Mouse (Mus musculus): Measurements from ENCODE around the gene Kif17.

The Kif17 gene

DNA sequence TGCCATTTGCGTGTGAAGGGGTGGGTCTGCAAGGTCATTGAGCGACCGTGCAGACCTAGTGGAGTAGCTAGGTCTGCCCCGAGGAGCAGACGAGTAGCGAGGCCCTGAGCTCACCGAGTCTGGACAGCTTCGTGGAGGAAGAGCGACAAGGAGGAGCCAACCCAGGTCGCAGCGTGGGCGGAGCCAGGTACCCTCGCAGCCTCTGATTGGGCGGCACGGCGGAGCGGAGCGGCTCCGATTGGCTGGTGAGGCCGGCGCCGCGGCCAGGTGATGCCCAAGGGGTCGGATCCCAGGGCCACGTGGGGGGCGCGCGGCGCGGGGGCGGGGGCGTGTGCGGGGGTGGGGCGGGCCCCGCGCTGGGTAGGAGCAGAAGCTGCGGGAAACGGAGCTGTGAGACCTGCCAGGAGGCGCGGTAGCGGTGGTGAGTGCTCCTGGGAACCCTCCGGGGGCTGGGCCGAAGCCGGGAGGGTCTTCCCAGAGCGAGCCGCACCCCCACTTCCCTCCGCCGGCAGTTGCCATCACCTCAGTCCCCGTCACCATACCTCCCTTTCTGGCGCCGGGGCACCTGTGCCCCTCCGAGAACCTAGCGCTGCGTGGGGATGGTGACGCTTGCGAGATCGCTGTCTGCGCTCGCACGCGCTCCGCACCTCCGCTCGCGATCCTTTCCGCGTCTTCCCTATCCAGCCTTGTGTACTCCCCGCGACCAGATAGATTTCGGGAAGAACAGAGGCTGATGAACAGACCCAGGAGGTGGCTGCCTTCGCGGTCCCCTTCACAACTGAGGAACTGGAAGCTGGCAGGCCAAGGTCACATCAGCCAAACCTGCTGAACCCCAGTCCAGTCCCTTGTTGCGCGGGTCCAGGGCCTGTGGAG, at the start of gene Kif17, which contains the start of gene Sh2d5:
Gene Kif17 (plus strand): TSS at position 348 of the 873 bp plus-strand sequence.
Gene Sh2d5 (plus strand): TSS at position 316 of the 873 bp plus-strand sequence.
- no peak for DNase-seq (ENCODE audit: extremely low spot score, low read depth, low spot score)

DNA sequence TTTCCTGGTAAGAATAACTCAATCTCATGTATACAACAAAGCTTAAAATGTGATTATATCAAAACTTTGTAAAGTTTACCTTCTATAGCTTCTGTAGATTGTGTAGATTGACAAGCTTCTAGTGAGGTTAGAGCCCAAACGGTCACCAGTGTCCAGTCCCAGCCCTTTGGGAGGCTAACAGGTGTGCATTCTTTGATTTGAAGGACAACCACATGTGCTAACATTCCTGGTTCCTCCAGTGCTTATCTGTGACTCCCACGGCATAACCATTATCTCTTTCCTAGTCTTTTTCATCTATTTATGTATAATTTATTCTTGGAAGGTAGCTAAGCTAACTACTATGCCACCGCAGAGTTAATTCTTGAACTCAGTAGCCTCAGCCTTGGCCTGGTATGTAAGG, 49.5 kb upstream of the Kif17 start:
- no peak for DNase-seq (ENCODE audit: extremely low spot score, low read depth, low spot score)

GRCm38 (mm10) chr4:138201696-138202095, 48.5 kb upstream of the Kif17 start:
- DNase-seq (ENCODE audit: extremely low spot score, low read depth, low spot score), result no peak

- no peak for DNase-seq (ENCODE audit: extremely low spot score, low read depth, low spot score)
These were observed 40.1 kb upstream of the Kif17 start for GRCm38 (mm10) chr4:138210116-138210515.

- no peak for DNase-seq (ENCODE audit: extremely low spot score, low read depth, low spot score)
These were observed 36.4 kb upstream of the Kif17 start for GRCm38 (mm10) chr4:138213861-138214260.

DNA sequence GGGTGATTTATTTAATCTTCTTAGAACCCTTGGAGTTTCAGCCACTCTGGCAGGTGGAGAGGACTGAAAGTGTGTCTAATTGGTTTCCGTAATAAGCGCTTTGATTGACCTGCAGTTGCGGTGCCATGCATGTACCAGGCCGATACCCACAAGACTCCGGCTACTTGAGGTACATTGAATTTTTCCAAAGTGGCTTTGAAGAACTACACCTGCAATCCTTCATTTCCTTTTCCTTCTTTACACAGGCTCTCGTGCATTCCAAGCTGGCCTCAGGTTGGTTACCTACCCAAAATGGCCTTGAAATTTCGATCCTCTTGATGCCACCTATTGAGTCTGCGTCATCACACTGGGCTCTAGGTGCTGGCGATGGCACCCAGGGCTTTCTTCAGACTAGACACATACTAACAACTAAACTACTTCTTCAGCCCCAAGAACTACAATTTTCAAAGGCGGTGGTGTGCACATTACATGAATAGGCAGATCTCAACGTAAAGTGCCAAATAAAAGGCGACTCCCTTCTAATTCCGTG, 34.5 kb upstream of the Kif17 start:
- peak; percentile 20 for DNase-seq (ENCODE audit: extremely low spot score, low read depth, low spot score)

GRCm38 (mm10) chr4:138216200-138216890, 33.9 kb upstream of the Kif17 start, which contains the start of gene Hp1bp3:
Hp1bp3 (plus strand) TSS chr4:138216296.
- peak; percentile 10 for DNase-seq (ENCODE audit: extremely low spot score, low read depth, low spot score)

GRCm38 (mm10) chr4:138216891-138217392, 33.3 kb upstream of the Kif17 start:
- DNase-seq (ENCODE audit: extremely low spot score, low read depth, low spot score), result peak; percentile 86

GRCm38 (mm10) chr4:138217441-138217840, 32.8 kb upstream of the Kif17 start:
- DNase-seq (ENCODE audit: extremely low spot score, low read depth, low spot score), result no peak

- DNase-seq (ENCODE audit: extremely low spot score, low read depth, low spot score), result no peak
These were observed 32.1 kb upstream of the Kif17 start for GRCm38 (mm10) chr4:138217951-138218685.

- DNase-seq (ENCODE audit: extremely low spot score, low read depth, low spot score), result no peak
These were observed 30.9 kb upstream of the Kif17 start for GRCm38 (mm10) chr4:138219331-138219730.

- no peak for DNase-seq (ENCODE audit: extremely low spot score, low read depth, low spot score)
These were observed 29.5 kb upstream of the Kif17 start for GRCm38 (mm10) chr4:138220761-138221160.

DNA sequence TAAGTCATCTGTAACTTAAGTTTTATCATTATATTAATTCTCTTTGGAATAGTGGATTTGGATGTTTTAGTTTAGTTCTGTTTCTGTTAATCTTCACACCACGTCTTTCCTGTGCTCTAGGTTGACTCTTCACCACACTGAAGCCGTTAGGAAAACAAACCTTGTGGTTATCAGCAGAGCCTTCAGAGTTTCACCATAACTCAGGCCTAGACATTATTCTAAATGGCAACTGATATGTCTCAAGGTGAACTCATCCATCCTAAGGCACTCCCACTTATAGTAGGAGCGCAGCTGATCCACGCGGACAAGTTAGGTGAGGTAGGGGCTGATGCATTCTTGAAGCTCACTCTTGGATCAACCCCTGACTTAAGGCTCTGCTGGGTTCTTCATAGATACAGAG, 28.8 kb upstream of the Kif17 start:
- no peak for DNase-seq (ENCODE audit: extremely low spot score, low read depth, low spot score)

DNA sequence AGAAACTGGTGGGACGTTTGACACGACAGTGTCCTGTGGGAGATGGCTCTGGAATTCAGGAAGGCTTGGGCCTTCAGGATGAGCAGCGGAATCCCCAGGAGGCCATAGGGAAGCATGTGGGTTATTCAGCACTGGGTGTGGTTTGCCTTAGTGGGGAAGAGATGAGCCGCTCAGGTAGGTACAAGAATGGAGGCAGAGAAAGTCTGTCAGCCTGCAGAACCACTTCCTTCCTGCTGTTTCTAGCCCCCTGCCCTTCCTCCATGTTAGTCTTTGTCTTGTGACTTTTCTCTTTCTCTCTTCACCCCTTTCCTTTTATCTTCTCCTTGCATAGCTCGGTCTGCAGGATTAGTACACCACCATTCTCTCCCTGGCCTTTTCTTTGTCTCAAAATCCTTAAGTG, 27.8 kb upstream of the Kif17 start:
- no peak for DNase-seq (ENCODE audit: extremely low spot score, low read depth, low spot score)

GRCm38 (mm10) chr4:138223623-138224022, 26.6 kb upstream of the Kif17 start:
- no peak for DNase-seq (ENCODE audit: extremely low spot score, low read depth, low spot score)

DNA sequence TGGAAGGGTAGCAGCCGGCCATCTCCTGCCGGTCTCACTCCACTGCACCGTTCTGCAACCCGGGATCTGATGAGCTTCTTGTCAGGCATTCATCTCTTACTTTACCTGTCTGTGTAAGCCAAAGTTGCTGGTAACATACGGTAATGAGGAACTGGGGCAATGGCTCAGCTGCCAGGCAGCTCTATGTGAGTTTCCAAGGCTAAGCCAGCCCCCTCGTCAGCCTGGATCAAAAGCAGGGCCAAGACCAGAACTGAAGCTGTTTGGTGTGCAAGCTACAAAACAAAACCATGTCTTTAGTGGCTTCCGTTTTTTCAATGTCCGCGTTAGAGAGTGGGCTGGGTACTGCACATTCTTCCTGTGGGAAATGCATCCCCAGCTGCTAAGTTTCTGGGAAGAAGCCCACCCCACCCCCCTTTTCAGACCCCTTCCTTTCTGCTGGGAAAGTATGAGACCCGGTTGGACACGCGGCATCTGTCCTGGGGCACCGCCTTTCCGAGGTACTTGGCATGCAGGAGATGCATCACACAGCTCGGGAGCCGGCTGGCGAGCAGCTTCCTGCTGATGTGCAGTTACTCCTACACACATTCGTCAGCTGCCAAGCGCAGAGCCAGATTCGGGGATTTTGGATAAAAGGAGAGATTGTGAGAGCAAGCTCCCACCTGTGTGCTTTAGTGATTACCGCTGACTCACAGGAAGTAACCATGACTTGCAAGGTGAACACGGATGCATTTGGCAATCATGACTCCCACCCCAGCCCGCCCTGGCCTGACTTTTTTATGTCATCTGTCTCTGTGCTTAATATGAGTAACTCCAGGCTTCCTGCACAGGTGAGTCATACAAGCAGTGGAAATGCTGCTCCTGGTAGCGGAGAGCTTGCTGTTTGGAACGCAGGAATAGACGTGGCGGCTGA, 3.2 kb upstream of the Kif17 start:
- no peak for DNase-seq (ENCODE audit: extremely low spot score, low read depth, low spot score)

- no peak for DNase-seq (ENCODE audit: extremely low spot score, low read depth, low spot score)
These were observed 1.6 kb downstream of the Kif17 start for GRCm38 (mm10) chr4:138251819-138252218.

DNA sequence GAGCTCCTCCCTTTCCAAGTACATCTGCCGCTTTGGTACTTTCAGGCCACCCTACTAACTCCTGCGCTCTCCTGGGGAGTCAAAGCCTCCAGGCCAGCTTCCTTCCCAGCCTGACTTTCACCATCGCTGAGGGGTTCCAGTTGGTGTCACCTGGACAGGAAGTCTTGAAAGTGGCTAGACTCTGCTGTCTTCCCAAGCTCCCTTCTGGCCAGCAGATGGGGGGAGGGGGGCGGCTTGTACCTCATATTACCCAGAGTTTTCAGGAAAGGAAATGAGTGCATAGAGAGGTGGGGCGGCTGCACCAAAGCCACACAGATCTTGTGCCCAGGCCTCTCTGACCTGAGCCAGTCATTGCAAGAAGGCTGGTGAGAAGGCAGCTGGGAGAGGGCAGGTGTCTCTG, 2.0 kb downstream of the Kif17 start:
- DNase-seq (ENCODE audit: extremely low spot score, low read depth, low spot score), result no peak

- DNase-seq (ENCODE audit: extremely low spot score, low read depth, low spot score), result no peak
These were observed 7.0 kb downstream of the Kif17 start for GRCm38 (mm10) chr4:138257116-138257687.

- DNase-seq (ENCODE audit: extremely low spot score, low read depth, low spot score), result no peak
These were observed 8.4 kb downstream of the Kif17 start for GRCm38 (mm10) chr4:138258663-138259062.
